Comparison of ENCODE assay signal across 8 mouse cellular contexts in genomic region chr16:20549161-20549560, GRCm38 (mm10). TPM values are rescaled to one million over a fixed set of nuclear protein-coding genes. Genes with fewer than 3 reads are reported as not detected.
A peak's percentile ranks its signal among the peaks of the same experiment; 100 is the strongest.
DNase-seq lines count a peak whose midpoint lies in the region; ATAC-seq and TF ChIP-seq lines count a peak whose summit lies in the region.

No protein-coding gene starts in this region.

- DNase-seq in testis, postnatal 14 days (ENCODE audit: low spot score): no peak
- DNase-seq in liver, embryonic 11.5 days (ENCODE audit: low spot score): no peak
- no peak for DNase-seq in stomach, postnatal 0 days (ENCODE audit: low spot score)
- DNase-seq in urinary bladder, adult 18-20 months (ENCODE audit: low spot score in 2 of 2): no peak
- no peak for DNase-seq in thymus, postnatal 14 days

- peaks cover 35% of the 10 kb centered on the region for H3K4me1 ChIP-seq in erythroblast, embryonic 14.5 days (ENCODE audit: control insufficient read depth)
- H3K4me1 ChIP-seq in testis, adult 2 months (ENCODE audit: control insufficient read depth, insufficient read depth, low read length): peaks cover 4% of the 10 kb centered on the region
- peaks cover 12% of the 10 kb centered on the region for H3K4me1 ChIP-seq in liver, embryonic 11.5 days (replicated peaks; ENCODE audit: control insufficient read depth, insufficient read depth, low read length)
- H3K4me1 ChIP-seq in stomach, postnatal 0 days (replicated peaks; ENCODE audit: control insufficient read depth, insufficient read depth): 0 out of 2 replicates have a peak, but pooled peaks cover 3% of the 10 kb centered on the region

- TF ChIP-seq POLR2A in testis, adult 2 months (IDR thresholded peaks at IDR 0.05; ENCODE audit: control insufficient read depth, low read depth, low read length): no peak

- peak overlapping the region; percentile 93 for H3K27ac ChIP-seq in testis, adult 2 months (ENCODE audit: control insufficient read depth, insufficient read depth, low read depth, low read length)
- H3K27ac ChIP-seq in liver, embryonic 11.5 days (ENCODE audit: low read depth, low read length): peak overlapping the region; percentile 45; the same call in 1 of the 2 replicates
- no peak overlapping the region for H3K27ac ChIP-seq in stomach, postnatal 0 days (replicated peaks)

- 47% methylated on average over 9 of the region's 9 CpGs for WGBS in liver, embryonic 11.5 days
- WGBS in stomach, postnatal 0 days: 46% methylated on average over 9 of the region's 9 CpGs

- H3K4me2 ChIP-seq in liver, embryonic 11.5 days: peak overlapping the region; percentile 94
- H3K4me2 ChIP-seq in stomach, postnatal 0 days (replicated peaks; ENCODE audit: low read depth): peak overlapping the region; percentile 90

- no peak for ATAC-seq in erythroblast, adult 5-6 weeks (replicated peaks; ENCODE audit: low FRiP score, poor library complexity, severe bottlenecking)
- ATAC-seq in liver, embryonic 11.5 days (replicated peaks; ENCODE audit: low FRiP score): no peak; the same call in 1 of the 2 replicates
- ATAC-seq in stomach, postnatal 0 days (ENCODE audit: low FRiP score, low TSS enrichment): no peak

- H3K9ac ChIP-seq in liver, embryonic 11.5 days (ENCODE audit: low read depth, low read length): peak overlapping the region; percentile 83
- peak overlapping the region; percentile 87 for H3K9ac ChIP-seq in stomach, postnatal 0 days (ENCODE audit: low read length)

- H3K36me3 ChIP-seq in erythroblast, embryonic 14.5 days (ENCODE audit: control insufficient read depth): peaks cover 74% of the 10 kb centered on the region
- peaks cover 4% of the 10 kb centered on the region for H3K36me3 ChIP-seq in testis, adult 2 months (ENCODE audit: control insufficient read depth, insufficient read depth, low read length)
- H3K36me3 ChIP-seq in liver, embryonic 11.5 days (ENCODE audit: control insufficient read depth, insufficient read depth, low read length): peaks cover 38% of the 10 kb centered on the region
- H3K36me3 ChIP-seq in stomach, postnatal 0 days (ENCODE audit: control insufficient read depth, insufficient read depth, low read length): peaks cover 26% of the 10 kb centered on the region

- no peaks in the 10 kb centered on the region for H3K9me3 ChIP-seq in erythroblast, embryonic 14.5 days (ENCODE audit: control insufficient read depth, low read length)
- no peaks in the 10 kb centered on the region for H3K9me3 ChIP-seq in liver, embryonic 11.5 days (ENCODE audit: control insufficient read depth, low read length)
- H3K9me3 ChIP-seq in stomach, postnatal 0 days (ENCODE audit: control insufficient read depth, low read length): no peaks in the 10 kb centered on the region

- no peak for TF ChIP-seq EP300 in stomach, postnatal 0 days (optimal IDR thresholded peaks at IDR 0.05)

- TF ChIP-seq CTCF in testis, adult 2 months (IDR thresholded peaks at IDR 0.05; ENCODE audit: control insufficient read depth, insufficient read depth, insufficient replicate concordance, low read depth, low read length): no peak
- no peak for TF ChIP-seq CTCF in stomach, postnatal 0 days (IDR thresholded peaks at IDR 0.05; ENCODE audit: low read depth)

- peak overlapping the region; percentile 75 for H3K4me3 ChIP-seq in erythroblast, embryonic 14.5 days (replicated peaks)
- peak overlapping the region; percentile 99 for H3K4me3 ChIP-seq in testis, adult 2 months (ENCODE audit: control insufficient read depth, low read depth, low read length)
- peak overlapping the region; percentile 91 for H3K4me3 ChIP-seq in liver, embryonic 11.5 days (ENCODE audit: low read depth, low read length)
- H3K4me3 ChIP-seq in stomach, postnatal 0 days (ENCODE audit: low read depth, low read length): peak overlapping the region; percentile 85

- H3K27me3 ChIP-seq in erythroblast, embryonic 14.5 days (ENCODE audit: control insufficient read depth): no peaks in the 10 kb centered on the region
- no peaks in the 10 kb centered on the region for H3K27me3 ChIP-seq in testis, adult 2 months (ENCODE audit: control insufficient read depth, insufficient read depth, low read length)
- no peaks in the 10 kb centered on the region for H3K27me3 ChIP-seq in liver, embryonic 11.5 days (replicated peaks; ENCODE audit: control insufficient read depth, insufficient read depth, low read length)
- no peaks in the 10 kb centered on the region for H3K27me3 ChIP-seq in stomach, postnatal 0 days (ENCODE audit: control insufficient read depth, insufficient read depth, low read length)

RNA-seq across cellular contexts. Expression of gene Abcf3, which starts 0.8 kb away (rescaled TPM):
- 0.73 and 2.6 TPM in 2 replicates for polyA plus RNA-seq in erythroblast, embryonic 14.5 days (2012)
- 8.2 and 11.0 TPM in 2 replicates for total RNA-seq in erythroblast, adult 5-6 weeks (2015; ENCODE audit: low replicate concordance)
- 8.9 and 24.7 TPM in 2 replicates for total RNA-seq in erythroblast, adult 5-6 weeks (2017; ENCODE audit: low replicate concordance)
- 77.2 and 83.0 TPM in 2 replicates for polyA plus RNA-seq in testis, adult 2 months (2012; rRNA removed)
- 49.2 and 50.9 TPM in 2 replicates for polyA plus RNA-seq in liver, embryonic 11.5 days (2014; fragmentation: Nextera tagmentation; extraction: Ambion mirVana)
- polyA plus RNA-seq in stomach, postnatal 0 days (2015; fragmentation: Nextera tagmentation; extraction: Ambion mirVana): 31.0 and 33.0 TPM in 2 replicates

RNA-seq across cellular contexts. Expression of gene Ap2m1, which starts 13.9 kb away (rescaled TPM):
- 16.9 TPM in 2 replicates for polyA plus RNA-seq in erythroblast, embryonic 14.5 days (2012)
- 124 and 125 TPM in 2 replicates for total RNA-seq in erythroblast, adult 5-6 weeks (2015; ENCODE audit: low replicate concordance)
- total RNA-seq in erythroblast, adult 5-6 weeks (2017; ENCODE audit: low replicate concordance): 81.1 and 126 TPM in 2 replicates
- polyA plus RNA-seq in testis, adult 2 months (2012; rRNA removed): 112 and 119 TPM in 2 replicates
- polyA plus RNA-seq in liver, embryonic 11.5 days (2014; fragmentation: Nextera tagmentation; extraction: Ambion mirVana): 519 and 569 TPM in 2 replicates
- polyA plus RNA-seq in stomach, postnatal 0 days (2015; fragmentation: Nextera tagmentation; extraction: Ambion mirVana): 332 and 349 TPM in 2 replicates

RNA-seq across cellular contexts. Expression of gene Dvl3, which starts 32.4 kb away (rescaled TPM):
- polyA plus RNA-seq in erythroblast, embryonic 14.5 days (2012): 1.4 TPM in 2 replicates
- 3.8 and 10.0 TPM in 2 replicates for total RNA-seq in erythroblast, adult 5-6 weeks (2015; ENCODE audit: low replicate concordance)
- 1.1 and 1.7 TPM in 2 replicates for total RNA-seq in erythroblast, adult 5-6 weeks (2017; ENCODE audit: low replicate concordance)
- 10.2 and 11.6 TPM in 2 replicates for polyA plus RNA-seq in testis, adult 2 months (2012; rRNA removed)
- polyA plus RNA-seq in liver, embryonic 11.5 days (2014; fragmentation: Nextera tagmentation; extraction: Ambion mirVana): 18.9 and 20.3 TPM in 2 replicates
- 8.7 and 10.0 TPM in 2 replicates for polyA plus RNA-seq in stomach, postnatal 0 days (2015; fragmentation: Nextera tagmentation; extraction: Ambion mirVana)

RNA-seq across cellular contexts. Expression of gene Vwa5b2, which starts 40.1 kb away (rescaled TPM):
- polyA plus RNA-seq in erythroblast, embryonic 14.5 days (2012): 0.06 and 0.10 TPM in 2 replicates
- not detected in 2 replicates for total RNA-seq in erythroblast, adult 5-6 weeks (2015; ENCODE audit: low replicate concordance)
- not detected in 2 replicates for total RNA-seq in erythroblast, adult 5-6 weeks (2017; ENCODE audit: low replicate concordance)
- 0.09 and 0.13 TPM in 2 replicates for polyA plus RNA-seq in testis, adult 2 months (2012; rRNA removed)
- polyA plus RNA-seq in liver, embryonic 11.5 days (2014; fragmentation: Nextera tagmentation; extraction: Ambion mirVana): 0.58 and 1.1 TPM in 2 replicates
- polyA plus RNA-seq in stomach, postnatal 0 days (2015; fragmentation: Nextera tagmentation; extraction: Ambion mirVana): 1.3 and 2.1 TPM in 2 replicates

RNA-seq across cellular contexts. Expression of gene Eif2b5, which starts 50.5 kb away (rescaled TPM):
- polyA plus RNA-seq in erythroblast, embryonic 14.5 days (2012): 0.70 and 0.73 TPM in 2 replicates
- 7.7 and 10.4 TPM in 2 replicates for total RNA-seq in erythroblast, adult 5-6 weeks (2015; ENCODE audit: low replicate concordance)
- 9.1 and 14.1 TPM in 2 replicates for total RNA-seq in erythroblast, adult 5-6 weeks (2017; ENCODE audit: low replicate concordance)
- polyA plus RNA-seq in testis, adult 2 months (2012; rRNA removed): 38.7 and 41.8 TPM in 2 replicates
- 125 and 132 TPM in 2 replicates for polyA plus RNA-seq in liver, embryonic 11.5 days (2014; fragmentation: Nextera tagmentation; extraction: Ambion mirVana)
- polyA plus RNA-seq in stomach, postnatal 0 days (2015; fragmentation: Nextera tagmentation; extraction: Ambion mirVana): 58.2 and 58.7 TPM in 2 replicates
